Mouse (Mus musculus) megakaryocyte progenitor cell, adult 5-6 weeks (primary cell): ENCODE results near the gene Gatm. TPM values are rescaled to one million over a fixed set of nuclear protein-coding genes. Genes with fewer than 3 reads are reported as not detected.
A peak's percentile ranks its signal among the peaks of the same experiment; 100 is the strongest.

Source experiments
- ATAC-seq: replicated peaks from 2 replicates; pipeline ENCODE4 v1.8.0; 2016; ENCODE audit warnings: mild to moderate bottlenecking, moderate TSS enrichment, inconsistent platforms; ENCODE audit not compliant: poor library complexity
- total RNA-seq, 2 experiments: library from RNA; stranded (forward) in 1 of 2; stranded (reverse) in 1 of 2; fragments of 157-497, 149-512 nt in 1 of 2; fragments of 200-1000 nt in 1 of 2; gene quantifications; 2 replicates each; pipeline versions ENCODE4 v1.2.3 to v1.2.4; 2015 to 2017

The Gatm gene
- total RNA-seq, 2 experiments from 2014 or later: 133 to 209 TPM

DNA sequence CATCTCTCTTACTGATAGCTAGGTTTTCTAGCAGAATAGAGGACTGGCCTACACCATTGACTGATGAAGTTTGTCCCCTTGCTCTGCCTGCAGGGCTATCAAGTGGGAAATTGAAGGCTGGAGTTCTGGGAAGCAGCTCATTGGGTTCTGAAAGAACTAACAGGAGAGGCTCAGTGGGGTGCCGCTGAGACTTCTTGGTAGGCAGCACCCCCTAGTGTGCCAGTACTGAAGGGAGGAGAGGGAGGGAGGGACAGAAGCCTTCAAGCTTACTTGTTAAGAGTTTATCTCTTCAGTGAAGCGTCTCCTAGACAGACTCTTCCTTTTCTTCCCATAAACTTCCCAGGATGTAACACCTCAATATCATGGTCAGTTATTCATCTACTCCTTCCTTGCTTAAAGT lies 52.8 kb downstream of the Gatm start:
- ATAC-seq: peak; percentile 62

Other genes with a start within 250 kb of the Gatm start
- 2.2 and 3.7 TPM in 2 replicates for gene Shf, start 242.1 kb downstream of the Gatm start, total RNA-seq (2015)
- gene Shf, start 242.1 kb downstream of the Gatm start, total RNA-seq (2017): 2.1 and 2.4 TPM in 2 replicates
- gene Slc28a2, start 184.8 kb downstream of the Gatm start, total RNA-seq (2015): 61.0 and 68.7 TPM in 2 replicates
- gene Slc28a2, start 184.8 kb downstream of the Gatm start, total RNA-seq (2017): 72.2 and 78.8 TPM in 2 replicates
- 5.7 and 7.1 TPM in 2 replicates for gene Gm14085, start 126.4 kb downstream of the Gatm start, total RNA-seq (2015)
- 6.9 and 10.2 TPM in 2 replicates for gene Gm14085, start 126.4 kb downstream of the Gatm start, total RNA-seq (2017)
- 4.2 and 5.9 TPM in 2 replicates for gene AA467197, start 25.7 kb upstream of the Gatm start, total RNA-seq (2015)
- 5.4 and 7.4 TPM in 2 replicates for gene AA467197, start 25.7 kb upstream of the Gatm start, total RNA-seq (2017)
- gene Slc30a4, start 91.4 kb upstream of the Gatm start, total RNA-seq (2015): 1.8 and 2.1 TPM in 2 replicates
- gene Slc30a4, start 91.4 kb upstream of the Gatm start, total RNA-seq (2017): 2.5 and 2.7 TPM in 2 replicates
- 15.5 and 18.9 TPM in 2 replicates for gene Bloc1s6, start 127.2 kb upstream of the Gatm start, total RNA-seq (2015)
- gene Bloc1s6, start 127.2 kb upstream of the Gatm start, total RNA-seq (2017): 18.8 and 28.1 TPM in 2 replicates
- gene Sqor, start 153.9 kb upstream of the Gatm start, total RNA-seq (2015): 29.5 and 34.6 TPM in 2 replicates
- 35.5 and 41.0 TPM in 2 replicates for gene Sqor, start 153.9 kb upstream of the Gatm start, total RNA-seq (2017)